ENCODE assay signal across 26 mouse cellular contexts in genomic region chr11:108385666-108386024, GRCm38 (mm10). TPM values are rescaled to one million over a fixed set of nuclear protein-coding genes. Genes with fewer than 3 reads are reported as not detected.
"Had no signal": no experiment of that assay in that cellular context is flagged by ENCODE, and none has a peak within 500 bp of the region (broad histone marks: within the 10 kb centered on the region; RNA-seq: fewer than 3 reads in every experiment).

No protein-coding gene starts in this region.

- ATAC-seq: forebrain, embryonic 16.5 days; inflammation-experienced regulatory T-cells, adult 6 months had no signal

- H3K36me3 ChIP-seq: heart, embryonic 10.5 days; heart, embryonic 12.5 days; hindbrain, embryonic 10.5 days; hindbrain, embryonic 12.5 days; hindbrain, embryonic 15.5 days; kidney, embryonic 15.5 days; limb, embryonic 10.5 days; limb, embryonic 12.5 days; liver, embryonic 13.5 days had no signal

- H3K4me2 ChIP-seq: heart, embryonic 12.5 days; hindbrain, embryonic 12.5 days; hindbrain, embryonic 15.5 days; kidney, embryonic 15.5 days; limb, embryonic 12.5 days; liver, embryonic 13.5 days had no signal

- H3K4me3 ChIP-seq: gastrocnemius, adult 2 months; heart, embryonic 10.5 days; heart, embryonic 12.5 days; hindbrain, embryonic 10.5 days; hindbrain, embryonic 12.5 days; hindbrain, embryonic 15.5 days; kidney, embryonic 15.5 days; limb, embryonic 10.5 days; limb, embryonic 12.5 days; liver, embryonic 13.5 days had no signal

- H3K27ac ChIP-seq: gastrocnemius, adult 2 months; heart, embryonic 10.5 days; hindbrain, embryonic 10.5 days; hindbrain, embryonic 12.5 days; hindbrain, embryonic 15.5 days; kidney, embryonic 15.5 days; kidney, postnatal 0 days; limb, embryonic 10.5 days; limb, embryonic 12.5 days; liver, embryonic 13.5 days had no signal

- H3K9me3 ChIP-seq: heart, embryonic 10.5 days; heart, embryonic 12.5 days; hindbrain, embryonic 10.5 days; hindbrain, embryonic 12.5 days; hindbrain, embryonic 15.5 days; kidney, embryonic 15.5 days; limb, embryonic 10.5 days; limb, embryonic 12.5 days; liver, embryonic 13.5 days had no signal

- H3K27me3 ChIP-seq: heart, embryonic 12.5 days; hindbrain, embryonic 12.5 days; hindbrain, embryonic 15.5 days; kidney, embryonic 15.5 days; limb, embryonic 12.5 days; liver, embryonic 13.5 days had no signal

- H3K4me1 ChIP-seq: kidney, embryonic 15.5 days; limb, embryonic 10.5 days; limb, embryonic 12.5 days; liver, embryonic 13.5 days had no signal

- DNase-seq: gastrocnemius, adult 2 months; gastrocnemius, postnatal 10 days; gastrocnemius, postnatal 25 days; heart, adult 18-20 months; heart, postnatal 10 days; heart, postnatal 4 days; kidney, adult 11 months; kidney, adult 2 months; kidney, adult 9 months; kidney, postnatal 14 days; kidney, postnatal 36 days; layer of hippocampus, adult 9-11 months; layer of hippocampus, postnatal 36 days; liver, embryonic 13.5 days had no signal

- H3K9ac ChIP-seq: heart, embryonic 12.5 days; hindbrain, embryonic 12.5 days; hindbrain, embryonic 15.5 days; kidney, embryonic 15.5 days; limb, embryonic 12.5 days; liver, embryonic 13.5 days had no signal

RNA-seq across cellular contexts. Expression of gene Apoh, which starts 42.5 kb away (rescaled TPM):
- polyA plus RNA-seq: heart, embryonic 14.5 days; hindbrain, embryonic 10.5 days; inflammation-experienced regulatory T-cells, adult 6 months; kidney, adult 2 months; limb, embryonic 10.5 days; limb, embryonic 12.5 days had no signal
